Mouse (Mus musculus) erythroblast, embryonic 14.5 days (primary cell): ENCODE measurements around the gene Mertk.

Experiments
- GATA1 ChIP-seq: IDR thresholded peaks from 2 replicates; pipeline ENCODE4 v1.6.1; 2012; ENCODE audit warnings: low read length, inconsistent platforms, mixed read lengths
- TAL1 ChIP-seq: IDR thresholded peaks from 3 replicates; pipeline ENCODE4 v1.6.1; 2012; ENCODE audit warnings: low read length, inconsistent platforms, mixed read lengths

DNA sequence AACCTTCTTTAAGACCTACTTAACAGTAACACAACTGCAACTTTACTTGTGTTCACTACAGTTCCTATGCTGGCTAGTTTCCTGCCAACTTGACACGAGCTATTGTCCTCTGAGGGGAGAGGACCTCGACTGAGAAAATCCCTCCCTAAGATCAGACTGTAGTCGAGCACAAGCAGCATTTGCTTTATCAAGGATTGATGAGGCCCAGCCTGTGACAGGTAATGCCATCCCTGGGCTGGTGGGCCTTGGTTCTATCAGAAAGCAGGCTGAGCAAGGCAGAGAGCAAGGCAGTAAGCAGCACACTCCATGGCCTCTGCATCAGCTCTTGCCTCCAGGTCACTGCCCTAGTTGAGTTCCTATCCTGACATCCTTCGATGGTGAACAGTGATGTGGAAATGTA lies 5.5 kb upstream of the Mertk start:
- TF ChIP-seq TAL1: no peak
- no peak for TF ChIP-seq GATA1
